Mouse (Mus musculus) liver, embryonic 16.5 days (tissue): ENCODE data around the gene Slc18b1. TPM values are rescaled to one million over a fixed set of nuclear protein-coding genes. Genes with fewer than 3 reads are reported as not detected.

Experiments
- ATAC-seq: fragments of 200-750 bp; cut with Nextera tagmentation; 2 replicates; pipeline ENCODE4 v1.8.0; 2017; ENCODE audit warnings: low read depth, mild to moderate bottlenecking, moderate number of reproducible peaks, moderate library complexity
- H3K27ac ChIP-seq: fragments of 300-500 bp; sonication (generic); 2 replicates; pipeline ENCODE4 v1.5.1; 2014; ENCODE audit warnings: mild to moderate bottlenecking, low read length
- H3K27me3 ChIP-seq: fragments of 300-500 bp; sonication (generic); 2 replicates; pipeline ENCODE4 v1.6.1; 2014; ENCODE audit warnings: low read depth, low read length, mixed read lengths; ENCODE audit not compliant: control insufficient read depth, insufficient read depth
- H3K36me3 ChIP-seq: fragments of 300-500 bp; sonication (generic); 2 replicates; pipeline ENCODE4 v1.6.1; 2014; ENCODE audit warnings: mild to moderate bottlenecking; ENCODE audit not compliant: control insufficient read depth, insufficient read depth
- H3K4me1 ChIP-seq: fragments of 300-500 bp; sonication (generic); 2 replicates; pipeline ENCODE4 v1.6.1; 2014; ENCODE audit warnings: low read depth, low read length, mixed read lengths; ENCODE audit not compliant: control insufficient read depth
- H3K4me2 ChIP-seq: fragments of 300-500 bp; sonication (generic); 2 replicates; pipeline ENCODE4 v1.6.1; 2014; ENCODE audit warnings: low read depth, low read length, mixed read lengths
- H3K4me3 ChIP-seq: fragments of 300-500 bp; sonication (generic); 2 replicates; pipeline ENCODE4 v1.5.1; 2014; ENCODE audit warnings: low read depth, mild to moderate bottlenecking, low read length
- H3K9ac ChIP-seq: fragments of 300-500 bp; sonication (generic); 2 replicates; pipeline ENCODE4 v1.6.1; 2014; ENCODE audit warnings: low read depth, low read length
- H3K9me3 ChIP-seq: fragments of 300-500 bp; sonication (generic); replicated peaks from 2 replicates; pipeline ENCODE4 v1.6.1; 2016; ENCODE audit warnings: low read length; ENCODE audit not compliant: control insufficient read depth
- WGBS: fragments of 180-500 bp; shearing (Covaris S2); extraction: QIAGEN DNeasy Blood & Tissue Kit; methylation state at CpG from one replicate; pipeline ENCODE4 v1.1.7; 2014; ENCODE audit not compliant: insufficient replicate concordance; 5-methylcytosine and 5-hydroxymethylcytosine counted together
- polyA plus RNA-seq: library from polyadenylated mRNA; unstranded; fragments of >200 nt; fragmentation: Nextera tagmentation; extraction: Ambion mirVana; gene quantifications from 2 replicates; pipeline ENCODE4 v1.2.1, GENCODE M21; 2015

The Slc18b1 gene
- polyA plus RNA-seq, 1 experiment from 2014 or later, result 1.9 TPM

- H3K27ac ChIP-seq, result no peak overlapping the region
- H3K4me3 ChIP-seq, result no peak overlapping the region
- no peaks in the 10 kb centered on the region for H3K27me3 ChIP-seq
- H3K4me1 ChIP-seq, result no peaks in the 10 kb centered on the region
- WGBS, result 50% methylated on average over 9 of the region's 9 CpGs
- ATAC-seq, result no peak
- H3K4me2 ChIP-seq, result no peak overlapping the region
- no peaks in the 10 kb centered on the region for H3K9me3 ChIP-seq
- no peaks in the 10 kb centered on the region for H3K36me3 ChIP-seq
- no peak overlapping the region for H3K9ac ChIP-seq
Observed at GRCm38 (mm10) chr10:23864362-23865312, 67.9 kb downstream of the Slc18b1 start.

Other genes with a start within 250 kb of the Slc18b1 start
- 102 and 122 TPM in 2 replicates for gene Rps12, start 9.7 kb upstream of the Slc18b1 start, polyA plus RNA-seq
- gene Vnn3, start 54.5 kb downstream of the Slc18b1 start, polyA plus RNA-seq, result 8.3 and 12.2 TPM in 2 replicates
- gene Vnn1, start 97.7 kb downstream of the Slc18b1 start, polyA plus RNA-seq, result 2.2 and 2.8 TPM in 2 replicates
- gene Taar1, start 123.4 kb downstream of the Slc18b1 start, polyA plus RNA-seq, result not detected in 2 replicates
- not detected in 2 replicates for gene Taar2, start 141.6 kb downstream of the Slc18b1 start, polyA plus RNA-seq
- not detected in 2 replicates for gene Taar3, start 152.6 kb downstream of the Slc18b1 start, polyA plus RNA-seq
- not detected in 2 replicates for gene Taar4, start 163.5 kb downstream of the Slc18b1 start, polyA plus RNA-seq
- gene Taar5, start 173.7 kb downstream of the Slc18b1 start, polyA plus RNA-seq, result not detected in 2 replicates
- gene Taar6, start 188.7 kb downstream of the Slc18b1 start, polyA plus RNA-seq, result not detected in 2 replicates
- not detected in 2 replicates for gene Taar7a, start 196.5 kb downstream of the Slc18b1 start, polyA plus RNA-seq
- not detected in 2 replicates for gene Taar7b, start 203.0 kb downstream of the Slc18b1 start, polyA plus RNA-seq
- not detected in 2 replicates for gene Taar7d, start 230.2 kb downstream of the Slc18b1 start, polyA plus RNA-seq
- not detected in 2 replicates for gene Taar7e, start 240.6 kb downstream of the Slc18b1 start, polyA plus RNA-seq